Mouse (Mus musculus): ENCODE data around the gene Fam171a2. TPM values are rescaled to one million over a fixed set of nuclear protein-coding genes. Genes with fewer than 3 reads are reported as not detected.

The Fam171a2 gene
- polyA plus RNA-seq, 2 experiments, result 0.17 to 1.6 TPM

GRCm38 (mm10) chr11:102494063-102494650 lies 46.7 kb upstream of the Fam171a2 start:
- no peak overlapping the region for H3K4me2 ChIP-seq (ENCODE audit: low read depth)
- DNase-seq (ENCODE audit: low read depth in 3 of 3, low spot score in 3 of 3) (no peak), ATAC-seq (ENCODE audit: insufficient read depth) (no peak)
- H3K27me3 ChIP-seq (ENCODE audit: control insufficient read depth, insufficient read depth, low read length), result no peaks in the 10 kb centered on the region
- H3K36me3 ChIP-seq (replicated peaks; ENCODE audit: control insufficient read depth, insufficient read depth, low read depth), result peaks cover 3% of the 10 kb centered on the region
- H3K4me3 ChIP-seq (ENCODE audit: insufficient read depth in 1 of 2, low read depth in 2 of 2, low read length in 2 of 2), result no peak overlapping the region
- H3K27ac ChIP-seq, result no peak overlapping the region
- 57% methylated on average over 7 of the region's 7 CpGs for WGBS (ENCODE audit: insufficient replicate concordance)
- H3K4me1 ChIP-seq (replicated peaks; ENCODE audit: control insufficient read depth in 2 of 2, insufficient read depth in 2 of 2, low read length in 1 of 2), result peaks cover 0 to 6% of the 10 kb centered on the region in 2 experiments; a peak in 2 of 4 replicates
- H3K9me3 ChIP-seq (ENCODE audit: control insufficient read depth, low read length), result no peaks in the 10 kb centered on the region
- H3K9ac ChIP-seq (replicated peaks), result no peak overlapping the region
- TF ChIP-seq EP300 (IDR thresholded peaks at IDR 0.05; ENCODE audit: low read depth) (no peak), CTCF (IDR thresholded peaks at IDR 0.05; ENCODE audit: low read depth) (no peak)

- ATAC-seq (ENCODE audit: insufficient read depth) (no peak), DNase-seq (ENCODE audit: low read depth in 3 of 3, low spot score in 3 of 3) (no peak)
- peaks cover 3% of the 10 kb centered on the region for H3K36me3 ChIP-seq (replicated peaks; ENCODE audit: control insufficient read depth, insufficient read depth, low read depth)
- WGBS (ENCODE audit: insufficient replicate concordance), result 84% methylated on average over 2 of the region's 2 CpGs
- H3K9me3 ChIP-seq (ENCODE audit: control insufficient read depth, low read length), result no peaks in the 10 kb centered on the region
- H3K27ac ChIP-seq, result no peak overlapping the region
- H3K4me1 ChIP-seq (replicated peaks; ENCODE audit: control insufficient read depth in 2 of 2, insufficient read depth in 2 of 2, low read length in 1 of 2), result peaks cover 0 to 8% of the 10 kb centered on the region in 2 experiments; a peak in 2 of 4 replicates
- H3K4me3 ChIP-seq (ENCODE audit: insufficient read depth in 1 of 2, low read depth in 2 of 2, low read length in 2 of 2), result no peak overlapping the region
- no peak overlapping the region for H3K9ac ChIP-seq (replicated peaks)
- H3K4me2 ChIP-seq (ENCODE audit: low read depth), result no peak overlapping the region
- TF ChIP-seq CTCF (IDR thresholded peaks at IDR 0.05; ENCODE audit: low read depth) (no peak), EP300 (IDR thresholded peaks at IDR 0.05; ENCODE audit: low read depth) (no peak)
- H3K27me3 ChIP-seq (ENCODE audit: control insufficient read depth, insufficient read depth, low read length), result no peaks in the 10 kb centered on the region
Observed at GRCm38 (mm10) chr11:102493241-102493640, 45.8 kb upstream of the Fam171a2 start.

- no peak overlapping the region for H3K27ac ChIP-seq
- peaks cover 3 to 7% of the 10 kb centered on the region in 2 experiments; a peak in 2 of 4 replicates for H3K4me1 ChIP-seq (replicated peaks; ENCODE audit: control insufficient read depth in 2 of 2, insufficient read depth in 2 of 2, low read length in 1 of 2)
- ATAC-seq (ENCODE audit: insufficient read depth) (no peak), DNase-seq (ENCODE audit: low read depth in 3 of 3, low spot score in 3 of 3) (no peak)
- no peak overlapping the region for H3K4me2 ChIP-seq (ENCODE audit: low read depth)
- no peak overlapping the region for H3K9ac ChIP-seq (replicated peaks)
- WGBS (ENCODE audit: insufficient replicate concordance), result 31% methylated on average over 2 of the region's 2 CpGs
- TF ChIP-seq CTCF (IDR thresholded peaks at IDR 0.05; ENCODE audit: low read depth) (no peak), EP300 (IDR thresholded peaks at IDR 0.05; ENCODE audit: low read depth) (peak; percentile 43)
- peaks cover 18% of the 10 kb centered on the region for H3K36me3 ChIP-seq (replicated peaks; ENCODE audit: control insufficient read depth, insufficient read depth, low read depth)
- no peaks in the 10 kb centered on the region for H3K27me3 ChIP-seq (ENCODE audit: control insufficient read depth, insufficient read depth, low read length)
- H3K4me3 ChIP-seq (ENCODE audit: insufficient read depth in 1 of 2, low read depth in 2 of 2, low read length in 2 of 2), result no peak overlapping the region
- no peaks in the 10 kb centered on the region for H3K9me3 ChIP-seq (ENCODE audit: control insufficient read depth, low read length)
Observed at GRCm38 (mm10) chr11:102487901-102488300, 40.4 kb upstream of the Fam171a2 start.

- Histone ChIP-seq H3K36me3 (replicated peaks; ENCODE audit: control insufficient read depth, insufficient read depth, low read depth) (peaks cover 18% of the 10 kb centered on the region), H3K4me3 (ENCODE audit: insufficient read depth in 1 of 2, low read depth in 2 of 2, low read length in 2 of 2) (no peak overlapping the region), H3K4me2 (ENCODE audit: low read depth) (no peak overlapping the region), H3K4me1 (replicated peaks; ENCODE audit: control insufficient read depth in 2 of 2, insufficient read depth in 2 of 2, low read length in 1 of 2) (peaks cover 3 to 7% of the 10 kb centered on the region in 2 experiments; a peak in 2 of 4 replicates), H3K27ac (no peak overlapping the region), H3K9me3 (ENCODE audit: control insufficient read depth, low read length) (no peaks in the 10 kb centered on the region), H3K27me3 (ENCODE audit: control insufficient read depth, insufficient read depth, low read length) (no peaks in the 10 kb centered on the region), H3K9ac (replicated peaks) (no peak overlapping the region)
- WGBS (ENCODE audit: insufficient replicate concordance), result 55% methylated on average over 11 of the region's 11 CpGs
- TF ChIP-seq EP300 (IDR thresholded peaks at IDR 0.05; ENCODE audit: low read depth), result no peak
- peak; percentile 73 for TF ChIP-seq CTCF (IDR thresholded peaks at IDR 0.05; ENCODE audit: low read depth)
- DNase-seq (ENCODE audit: low read depth in 3 of 3, low spot score in 3 of 3), result peak; percentile 39 to 49 (median 45)
- peak; percentile 65; the same call in 1 of the 2 replicates for ATAC-seq (ENCODE audit: insufficient read depth)
Observed at GRCm38 (mm10) chr11:102486733-102487386, 39.4 kb upstream of the Fam171a2 start.

- no peak for ATAC-seq (ENCODE audit: insufficient read depth)
Observed at GRCm38 (mm10) chr11:102481779-102482178, 34.3 kb upstream of the Fam171a2 start.

More at GRCm38 (mm10) chr11:102481779-102482178, 34.3 kb upstream of the Fam171a2 start:
- H3K36me3 ChIP-seq (replicated peaks; ENCODE audit: control insufficient read depth, insufficient read depth, low read depth), result peaks cover 46% of the 10 kb centered on the region
- H3K9ac ChIP-seq (replicated peaks), result no peak overlapping the region
- H3K9me3 ChIP-seq (ENCODE audit: control insufficient read depth, low read length), result no peaks in the 10 kb centered on the region
- DNase-seq (ENCODE audit: low read depth in 3 of 3, low spot score in 3 of 3), result no peak
- H3K4me1 ChIP-seq (replicated peaks; ENCODE audit: control insufficient read depth in 2 of 2, insufficient read depth in 2 of 2, low read length in 1 of 2), result no peaks in the 10 kb centered on the region
- H3K4me2 ChIP-seq (ENCODE audit: low read depth), result no peak overlapping the region
- TF ChIP-seq EP300 (IDR thresholded peaks at IDR 0.05; ENCODE audit: low read depth) (no peak), CTCF (IDR thresholded peaks at IDR 0.05; ENCODE audit: low read depth) (no peak)
- no peaks in the 10 kb centered on the region for H3K27me3 ChIP-seq (ENCODE audit: control insufficient read depth, insufficient read depth, low read length)
- no peak overlapping the region for H3K27ac ChIP-seq
- H3K4me3 ChIP-seq (ENCODE audit: insufficient read depth in 1 of 2, low read depth in 2 of 2, low read length in 2 of 2), result no peak overlapping the region
- 68% methylated on average over 10 of the region's 10 CpGs for WGBS (ENCODE audit: insufficient replicate concordance)

All from liver, embryonic 14.5 days (tissue).